Mouse (Mus musculus) liver, embryonic 14.5 days (tissue): ENCODE data around the gene Kdm2b.

Experiments
- CTCF ChIP-seq: IDR thresholded peaks from 2 replicates; pipeline ENCODE4 v1.5.1; 2016; ENCODE audit warnings: antibody characterized with exemption, low read depth, control low read depth
- EP300 ChIP-seq: IDR thresholded peaks from 2 replicates; pipeline ENCODE4 v1.6.1; 2016; ENCODE audit warnings: antibody characterized with exemption, low read depth

- TF ChIP-seq CTCF (no peak), EP300 (no peak)
These were observed 40.1 kb upstream of the Kdm2b start for GRCm38 (mm10) chr5:123029729-123030128.
